Mouse (Mus musculus) hindbrain, embryonic 11.5 days (tissue): ENCODE results near the gene Kcnt1. TPM values are rescaled to one million over a fixed set of nuclear protein-coding genes. Genes with fewer than 3 reads are reported as not detected.

Source experiments
- ATAC-seq: fragments of 200-750 bp; cut with Nextera tagmentation; 2 replicates; pipeline ENCODE4 v1.8.0; 2017; ENCODE audit warnings: mild to moderate bottlenecking, moderate TSS enrichment, moderate library complexity; ENCODE audit not compliant: low FRiP score
- DNase-seq: peaks from one replicate; pipeline ENCODE4 v3.0.0-alpha.2; 2015; ENCODE audit warnings: low spot score
- H3K27ac ChIP-seq: fragments of 300-500 bp; sonication (generic); 2 replicates; pipeline ENCODE4 v1.5.1; 2014; ENCODE audit warnings: mild to moderate bottlenecking, low read depth, low read length
- H3K27me3 ChIP-seq: fragments of 300-500 bp; sonication (generic); 2 replicates; pipeline ENCODE4 v1.6.1; 2014; ENCODE audit warnings: mild to moderate bottlenecking, low read length, moderate library complexity, mixed read lengths; ENCODE audit not compliant: control insufficient read depth, insufficient read depth
- H3K36me3 ChIP-seq: fragments of 300-500 bp; sonication (generic); 2 replicates; pipeline ENCODE4 v1.6.1; 2014; ENCODE audit warnings: mild to moderate bottlenecking, low read length, moderate library complexity, mixed read lengths; ENCODE audit not compliant: control insufficient read depth, insufficient read depth
- H3K4me1 ChIP-seq: fragments of 300-500 bp; sonication (generic); replicated peaks from 2 replicates; pipeline ENCODE4 v1.6.1; 2014; ENCODE audit warnings: low read length, mixed read lengths; ENCODE audit not compliant: control insufficient read depth, insufficient read depth
- H3K4me2 ChIP-seq: fragments of 300-500 bp; sonication (generic); replicated peaks from 2 replicates; pipeline ENCODE4 v1.6.1; 2014; ENCODE audit warnings: mild to moderate bottlenecking, low read depth, low read length
- H3K4me3 ChIP-seq: fragments of 300-500 bp; sonication (generic); 2 replicates; pipeline ENCODE4 v1.5.1; 2014; ENCODE audit warnings: low read depth, low read length
- H3K9ac ChIP-seq: fragments of 300-500 bp; sonication (generic); 2 replicates; pipeline ENCODE4 v1.6.1; 2014; ENCODE audit warnings: low read depth, low read length
- H3K9me3 ChIP-seq: fragments of 300-500 bp; sonication (generic); 2 replicates; pipeline ENCODE4 v1.6.1; 2016; ENCODE audit warnings: low read length; ENCODE audit not compliant: control insufficient read depth
- WGBS: fragments of 180-500 bp; shearing (Covaris S2); extraction: QIAGEN DNeasy Blood & Tissue Kit; methylation state at CpG from one replicate; pipeline ENCODE4 v1.1.7; 2014; 5-methylcytosine and 5-hydroxymethylcytosine counted together
- polyA plus RNA-seq: library from polyadenylated mRNA; unstranded; fragments of >200 nt; fragmentation: Nextera tagmentation; extraction: Ambion mirVana; gene quantifications from 2 replicates; pipeline ENCODE4 v1.2.1, GENCODE M21; 2014

Gene Kcnt1
- polyA plus RNA-seq, 1 experiment from 2014 or later: 0.86 TPM

GRCm38 (mm10) chr2:25864230-25864629, 696 bp downstream of the Kcnt1 start:
- DNase-seq (peak; percentile 37), ATAC-seq (no peak)
- H3K4me2 ChIP-seq: peak overlapping the region; percentile 98
- no peaks in the 10 kb centered on the region for H3K36me3 ChIP-seq
- H3K4me1 ChIP-seq: no peaks in the 10 kb centered on the region
- H3K4me3 ChIP-seq: peak overlapping the region; percentile 48
- WGBS: 6% methylated on average over 18 of the region's 18 CpGs
- H3K27ac ChIP-seq: no peak overlapping the region
- H3K27me3 ChIP-seq: peaks cover 15% of the 10 kb centered on the region; the same call in 1 of the 2 replicates
- no peaks in the 10 kb centered on the region for H3K9me3 ChIP-seq
- H3K9ac ChIP-seq: no peak overlapping the region

GRCm38 (mm10) chr2:25865412-25865811, 1.9 kb downstream of the Kcnt1 start:
- Histone ChIP-seq H3K9ac (no peak overlapping the region), H3K27ac (no peak overlapping the region), H3K36me3 (no peaks in the 10 kb centered on the region), H3K9me3 (no peaks in the 10 kb centered on the region), H3K4me3 (no peak overlapping the region), H3K4me1 (no peaks in the 10 kb centered on the region), H3K27me3 (peaks cover 15% of the 10 kb centered on the region; the same call in 1 of the 2 replicates), H3K4me2 (no peak overlapping the region)
- peak; percentile 25 for DNase-seq
- WGBS: 21% methylated on average over 4 of the region's 4 CpGs
- ATAC-seq: no peak

GRCm38 (mm10) chr2:25866656-25867055, 3.1 kb downstream of the Kcnt1 start:
- Histone ChIP-seq H3K9ac (no peak overlapping the region), H3K4me3 (no peak overlapping the region), H3K36me3 (no peaks in the 10 kb centered on the region), H3K27me3 (peaks cover 15% of the 10 kb centered on the region; the same call in 1 of the 2 replicates), H3K4me1 (no peaks in the 10 kb centered on the region), H3K27ac (no peak overlapping the region), H3K9me3 (no peaks in the 10 kb centered on the region), H3K4me2 (no peak overlapping the region)
- ATAC-seq: no peak
- WGBS: 64% methylated on average over 5 of the region's 5 CpGs
- no peak for DNase-seq

- H3K4me3 ChIP-seq: peak overlapping the region; percentile 44
- no peaks in the 10 kb centered on the region; the same call in 1 of the 2 replicates for H3K4me1 ChIP-seq
- ATAC-seq (no peak), DNase-seq (no peak)
- H3K9me3 ChIP-seq: no peaks in the 10 kb centered on the region
- peak overlapping the region; percentile 60 for H3K9ac ChIP-seq
- H3K27me3 ChIP-seq: peaks cover 19% of the 10 kb centered on the region; the same call in 1 of the 2 replicates
- H3K4me2 ChIP-seq: peak overlapping the region; percentile 81
- no peak overlapping the region for H3K27ac ChIP-seq
- no peaks in the 10 kb centered on the region for H3K36me3 ChIP-seq
- WGBS: 33% methylated on average over 7 of the region's 7 CpGs
Measured at GRCm38 (mm10) chr2:25877250-25877735, 13.8 kb downstream of the Kcnt1 start.

- 2% methylated on average over 44 of the region's 49 CpGs for WGBS
- Histone ChIP-seq H3K36me3 (no peaks in the 10 kb centered on the region), H3K4me3 (peak overlapping the region; percentile 44), H3K9me3 (no peaks in the 10 kb centered on the region), H3K9ac (peak overlapping the region; percentile 60), H3K27me3 (peaks cover 19% of the 10 kb centered on the region; the same call in 1 of the 2 replicates), H3K27ac (no peak overlapping the region), H3K4me1 (no peaks in the 10 kb centered on the region; the same call in 1 of the 2 replicates), H3K4me2 (peak overlapping the region; percentile 81)
- DNase-seq (peak; percentile 39), ATAC-seq (peak; percentile 22; the same call in 1 of the 2 replicates)
Measured at GRCm38 (mm10) chr2:25877736-25878268, 14.3 kb downstream of the Kcnt1 start.

GRCm38 (mm10) chr2:25878516-25878915, 15.0 kb downstream of the Kcnt1 start:
- H3K36me3 ChIP-seq: no peaks in the 10 kb centered on the region
- DNase-seq (no peak), ATAC-seq (no peak)
- no peak overlapping the region for H3K27ac ChIP-seq
- no peak overlapping the region for H3K4me2 ChIP-seq
- H3K9ac ChIP-seq: no peak overlapping the region
- H3K27me3 ChIP-seq: peaks cover 19% of the 10 kb centered on the region; the same call in 1 of the 2 replicates
- H3K4me1 ChIP-seq: no peaks in the 10 kb centered on the region; the same call in 1 of the 2 replicates
- 82% methylated on average over 2 of the region's 2 CpGs for WGBS
- no peaks in the 10 kb centered on the region for H3K9me3 ChIP-seq
- H3K4me3 ChIP-seq: no peak overlapping the region

- DNase-seq (no peak), ATAC-seq (no peak)
- Histone ChIP-seq H3K9ac (no peak overlapping the region), H3K4me2 (no peak overlapping the region), H3K27me3 (peaks cover 19% of the 10 kb centered on the region; the same call in 1 of the 2 replicates), H3K4me1 (no peaks in the 10 kb centered on the region; the same call in 1 of the 2 replicates), H3K4me3 (no peak overlapping the region), H3K27ac (no peak overlapping the region), H3K9me3 (no peaks in the 10 kb centered on the region), H3K36me3 (no peaks in the 10 kb centered on the region)
- 75% methylated on average over 4 of the region's 4 CpGs for WGBS
Measured at GRCm38 (mm10) chr2:25879061-25879460, 15.5 kb downstream of the Kcnt1 start.

- Histone ChIP-seq H3K27me3 (peaks cover 18% of the 10 kb centered on the region; the same call in 1 of the 2 replicates), H3K4me1 (no peaks in the 10 kb centered on the region; the same call in 1 of the 2 replicates), H3K4me3 (no peak overlapping the region), H3K9me3 (no peaks in the 10 kb centered on the region), H3K4me2 (no peak overlapping the region), H3K36me3 (no peaks in the 10 kb centered on the region), H3K27ac (no peak overlapping the region), H3K9ac (no peak overlapping the region)
- ATAC-seq (no peak), DNase-seq (no peak)
- WGBS: 57% methylated on average over 1 of the region's 1 CpGs
Measured at GRCm38 (mm10) chr2:25882276-25882675, 18.7 kb downstream of the Kcnt1 start.

- no peak overlapping the region for H3K4me3 ChIP-seq
- 85% methylated on average over 3 of the region's 3 CpGs for WGBS
Measured at GRCm38 (mm10) chr2:25884756-25885155, 21.2 kb downstream of the Kcnt1 start.

More at GRCm38 (mm10) chr2:25884756-25885155, 21.2 kb downstream of the Kcnt1 start:
- H3K9ac ChIP-seq: no peak overlapping the region
- ATAC-seq (no peak), DNase-seq (no peak)
- no peaks in the 10 kb centered on the region for H3K36me3 ChIP-seq
- H3K27me3 ChIP-seq: no peaks in the 10 kb centered on the region
- H3K27ac ChIP-seq: no peak overlapping the region
- no peaks in the 10 kb centered on the region for H3K9me3 ChIP-seq
- no peaks in the 10 kb centered on the region for H3K4me1 ChIP-seq
- no peak overlapping the region for H3K4me2 ChIP-seq
